Mouse (Mus musculus) heart, postnatal 25 days (tissue): ENCODE measurements around the gene Cep350. TPM values are rescaled to one million over a fixed set of nuclear protein-coding genes. Genes with fewer than 3 reads are reported as not detected.
A peak's percentile ranks its signal among the peaks of the same experiment; 100 is the strongest.

Experiments used
- DNase-seq: peaks from one replicate; pipeline ENCODE4 v3.0.0; 2022; ENCODE audit warnings: low spot score
- intact Hi-C: fragments of 180-260 bp; cut with DNase I; formaldehyde crosslinking; loops from one replicate; pipeline ENCODE4 v1.15.1; 2025
- total RNA-seq, 2 experiments: library from RNA; stranded (reverse); gene quantifications; 2 replicates each; pipeline ENCODE4 v1.2.3; 2021

Gene Cep350
- 10 to 100 TPM; 33.5 to 41.1 TPM for total RNA-seq

- intact Hi-C loops = loop anchor here (2.0 kb wide), 1 partner anchor 62 kb away; the partner anchor contains the start of gene Tor1aip2
- DNase-seq = peak; percentile 96
Measured at GRCm38 (mm10) chr1:155973068-155973718, at the start of gene Cep350. TSS of gene Cep350 (minus strand) at chr1:155973255.

GRCm38 (mm10) chr1:156020402-156020801, 47.3 kb upstream of the Cep350 start:
- intact Hi-C loops = no loop called here
- no peak for DNase-seq

DNA sequence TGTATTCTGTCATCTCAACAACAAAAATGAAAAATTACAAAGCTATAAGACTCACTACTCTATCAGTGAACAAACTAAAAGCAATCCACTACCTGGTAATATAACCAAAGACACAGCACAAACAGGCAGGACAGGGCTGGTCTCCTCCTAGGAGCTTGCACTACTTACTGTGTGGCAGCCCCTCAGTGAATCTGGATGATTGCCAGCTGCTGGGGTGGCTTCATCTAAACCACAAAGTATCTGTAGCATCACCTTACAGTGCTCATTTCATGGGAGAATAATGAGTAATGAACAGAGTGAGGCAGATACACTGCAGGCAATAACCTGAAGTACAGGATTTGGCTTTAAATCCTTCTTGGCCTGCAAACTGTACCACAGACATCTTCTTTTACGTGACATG, 46.7 kb upstream of the Cep350 start:
- DNase-seq = no peak
- intact Hi-C loops = loop anchor here (10.0 kb wide), 1 partner anchor 95 kb away; no protein-coding TSS in a partner anchor

DNA sequence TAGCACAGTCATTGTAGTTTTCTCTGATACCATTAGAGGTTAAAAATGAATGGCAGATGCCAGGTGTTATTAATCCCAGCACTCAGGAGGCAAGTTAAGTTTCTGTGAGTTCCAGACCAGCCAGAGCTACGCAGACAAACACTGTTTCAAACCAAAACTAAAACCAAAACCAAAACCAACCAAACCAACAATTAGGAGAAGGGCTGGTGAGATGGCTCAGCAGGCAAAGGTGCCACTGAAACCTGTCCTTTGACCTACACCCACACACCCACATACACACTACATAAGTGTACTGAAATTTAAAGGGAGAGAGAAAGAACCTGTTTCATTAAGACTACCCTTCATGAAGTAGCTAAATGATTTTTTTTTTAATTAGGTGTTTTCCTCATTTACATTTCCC, 35.9 kb upstream of the Cep350 start:
- DNase-seq = no peak
- intact Hi-C loops = no loop called here

DNA sequence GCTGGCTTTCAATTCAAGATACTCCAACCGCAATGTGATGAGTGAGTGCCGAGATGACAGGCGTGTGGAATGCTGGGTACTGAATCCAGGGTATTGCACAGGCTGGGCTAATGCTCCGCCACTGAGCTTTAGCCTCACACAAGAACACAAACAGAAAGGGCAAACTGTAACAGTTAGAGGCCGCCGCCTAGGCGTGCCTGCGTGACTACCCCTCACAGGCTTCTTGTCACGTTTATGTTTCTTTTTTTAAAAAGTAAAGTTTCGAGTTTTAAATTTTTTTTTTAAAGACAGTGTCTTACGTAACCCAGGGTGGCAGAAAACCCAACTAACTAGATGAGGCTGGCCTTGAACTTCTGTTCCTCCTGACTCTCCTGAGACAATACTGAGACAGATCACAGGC, 32.9 kb upstream of the Cep350 start:
- DNase-seq = no peak
- intact Hi-C loops = no loop called here

GRCm38 (mm10) chr1:156003201-156003935, 30.3 kb upstream of the Cep350 start:
- intact Hi-C loops = no loop called here
- no peak for DNase-seq

GRCm38 (mm10) chr1:156002366-156002765, 29.3 kb upstream of the Cep350 start:
- intact Hi-C loops = no loop called here
- DNase-seq = no peak

- DNase-seq = no peak
- intact Hi-C loops = no loop called here
Measured at GRCm38 (mm10) chr1:155995612-155996011, 22.6 kb upstream of the Cep350 start.

DNA sequence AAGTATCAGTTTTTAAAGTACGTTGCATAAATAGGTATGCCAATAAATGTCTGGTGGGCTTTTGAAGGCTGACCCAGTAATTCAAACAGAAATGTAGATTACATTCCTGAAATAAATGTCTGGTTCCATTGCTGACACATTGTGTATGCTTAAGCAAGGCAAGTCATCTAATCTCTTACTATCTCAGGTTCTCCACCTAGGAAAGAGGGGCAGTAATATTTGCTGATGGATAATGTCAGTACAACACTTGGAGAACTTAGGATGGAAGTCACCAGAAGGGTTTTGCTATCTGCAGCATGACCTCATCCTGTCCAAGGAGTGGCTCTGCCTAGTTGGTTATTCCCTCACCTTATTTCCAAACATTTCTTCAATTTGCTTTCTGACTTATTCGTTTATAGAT, 21.5 kb upstream of the Cep350 start:
- intact Hi-C loops = no loop called here
- no peak for DNase-seq

GRCm38 (mm10) chr1:155990391-155990790, 17.3 kb upstream of the Cep350 start:
- no peak for DNase-seq
- intact Hi-C loops = no loop called here

- intact Hi-C loops = no loop called here
- DNase-seq = no peak
Measured at GRCm38 (mm10) chr1:155989387-155989786, 16.3 kb upstream of the Cep350 start.

GRCm38 (mm10) chr1:155987625-155988024, 14.6 kb upstream of the Cep350 start:
- DNase-seq = no peak
- intact Hi-C loops = no loop called here

DNA sequence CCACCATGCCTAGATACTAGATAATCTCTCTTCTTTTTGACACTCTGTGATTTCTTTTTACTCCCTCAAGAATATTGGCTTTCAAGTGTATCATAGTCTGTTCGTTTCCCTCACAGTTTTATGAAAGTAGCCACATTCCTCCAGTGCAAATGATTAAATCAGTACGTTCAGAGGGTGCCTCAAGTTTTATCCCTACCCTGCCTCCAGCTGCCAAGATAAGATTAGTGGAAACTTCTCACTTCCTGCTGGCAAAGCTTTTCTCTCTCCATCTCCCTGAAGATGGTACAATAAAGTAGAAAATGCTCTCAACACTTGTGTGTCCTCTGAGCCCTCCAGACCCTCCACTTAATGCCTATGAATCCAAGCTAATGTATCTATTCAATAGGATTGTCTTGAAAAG, 1.9 kb upstream of the Cep350 start:
- no peak for DNase-seq

GRCm38 (mm10) chr1:155973719-155974379, 794 bp upstream of the Cep350 start:
- intact Hi-C loops = loop anchor here (2.0 kb wide), 1 partner anchor 61 kb away; the partner anchor contains the start of gene Tor1aip2
- no peak for DNase-seq

More for the DNA sequence above, 1.9 kb upstream of the Cep350 start:
- intact Hi-C loops = no loop called here

DNA sequence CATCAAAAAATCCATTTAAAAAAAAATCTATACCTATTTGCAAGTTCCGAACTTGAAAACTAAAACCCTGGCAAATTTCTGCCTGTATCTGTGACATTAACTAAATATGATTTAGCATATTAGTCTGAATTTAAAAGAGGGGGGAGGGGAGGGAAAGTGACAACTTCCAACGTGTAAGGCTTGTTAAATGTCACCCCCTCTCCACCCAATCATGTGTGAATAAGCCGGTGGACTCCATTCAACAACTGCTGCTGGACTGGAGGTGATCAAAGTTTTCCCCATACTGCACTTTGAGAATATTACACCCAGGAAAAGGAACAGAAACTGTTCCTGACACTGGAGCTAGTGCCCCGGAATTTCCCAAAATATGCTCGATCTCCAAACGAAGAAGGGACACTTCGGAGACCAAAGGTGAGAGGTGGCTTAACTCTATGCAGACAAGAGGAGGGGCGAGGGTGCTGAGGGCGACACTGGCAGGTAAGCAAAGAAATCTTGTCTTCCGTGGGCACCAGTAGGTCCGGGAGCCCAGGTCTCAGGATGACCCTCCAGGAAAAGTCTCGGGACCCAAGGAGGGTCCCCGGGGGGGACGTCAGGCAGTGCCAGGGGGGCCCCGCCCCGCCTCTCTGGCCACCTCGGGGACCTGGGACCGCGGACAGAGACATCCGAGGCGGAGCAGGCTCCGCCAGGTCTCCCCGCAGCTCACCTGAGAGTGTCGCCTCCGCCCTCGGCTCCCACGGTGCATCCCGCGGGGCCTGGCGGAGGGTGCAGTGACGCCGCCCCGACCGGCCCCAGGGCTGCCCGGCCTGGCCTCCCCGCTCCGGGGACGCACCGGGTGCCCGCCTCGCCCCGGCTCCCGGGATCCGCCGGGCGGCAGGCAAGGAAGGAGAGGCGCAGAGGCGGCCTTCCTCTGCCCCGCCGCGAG, 648 bp downstream of the Cep350 start:
- DNase-seq = no peak
- intact Hi-C loops = loop anchor here (2.0 kb wide), 1 partner anchor 62 kb away; the partner anchor contains the start of gene Tor1aip2

GRCm38 (mm10) chr1:155949170-155949569, 23.9 kb downstream of the Cep350 start:
- intact Hi-C loops = no loop called here
- no peak for DNase-seq

DNA sequence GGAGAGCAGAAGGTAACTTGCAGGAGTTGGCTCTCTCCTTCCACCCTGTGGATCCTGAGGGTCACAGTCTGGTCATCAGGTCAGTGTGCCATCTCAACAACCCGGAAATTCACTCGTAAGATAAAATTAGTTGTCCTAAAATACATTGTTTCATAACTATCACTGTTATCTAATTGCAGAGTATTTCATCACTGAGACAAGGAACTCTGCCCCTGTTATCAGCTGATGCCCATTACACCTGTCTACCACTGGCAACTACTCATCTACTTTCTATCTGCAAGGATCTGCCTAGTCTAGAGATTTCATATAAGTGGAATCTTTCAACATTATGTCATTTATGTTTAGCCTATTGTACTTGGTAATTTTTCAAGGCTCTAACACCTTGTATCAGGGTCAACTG, 28.7 kb downstream of the Cep350 start:
- DNase-seq = no peak
- intact Hi-C loops = no loop called here

GRCm38 (mm10) chr1:155937416-155937815, 35.6 kb downstream of the Cep350 start:
- intact Hi-C loops = no loop called here
- no peak for DNase-seq

DNA sequence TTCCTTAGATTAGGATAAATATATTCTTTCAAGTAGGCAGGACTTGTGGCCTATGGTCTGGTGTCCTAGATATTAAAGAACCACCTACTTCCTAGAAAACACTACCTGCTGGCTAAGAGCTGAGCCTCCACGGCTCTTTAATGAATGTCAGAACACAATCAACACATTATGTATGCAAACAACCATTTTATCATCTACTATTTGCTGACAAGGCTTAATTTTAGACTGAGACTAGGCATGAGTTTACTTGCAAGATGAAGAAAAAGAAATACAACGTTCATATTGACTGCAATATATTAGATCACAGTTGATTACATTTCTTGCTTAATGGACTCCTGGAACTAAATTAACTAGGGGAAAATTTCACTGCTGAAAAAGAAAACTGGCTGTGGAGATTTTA, 38.4 kb downstream of the Cep350 start:
- intact Hi-C loops = no loop called here
- DNase-seq = no peak

- DNase-seq = no peak
- intact Hi-C loops = no loop called here
Measured at GRCm38 (mm10) chr1:155903561-155903960, 69.5 kb downstream of the Cep350 start.
